Mouse (Mus musculus) Muller cell, postnatal 12 days (primary cell): ENCODE results near the gene Mcemp1.

Source experiments
- DNase-seq: peaks from one replicate; pipeline ENCODE4 v3.0.0-alpha.2; 2015; ENCODE audit errors: inconsistent ontology term

Mcemp1 gene

DNA sequence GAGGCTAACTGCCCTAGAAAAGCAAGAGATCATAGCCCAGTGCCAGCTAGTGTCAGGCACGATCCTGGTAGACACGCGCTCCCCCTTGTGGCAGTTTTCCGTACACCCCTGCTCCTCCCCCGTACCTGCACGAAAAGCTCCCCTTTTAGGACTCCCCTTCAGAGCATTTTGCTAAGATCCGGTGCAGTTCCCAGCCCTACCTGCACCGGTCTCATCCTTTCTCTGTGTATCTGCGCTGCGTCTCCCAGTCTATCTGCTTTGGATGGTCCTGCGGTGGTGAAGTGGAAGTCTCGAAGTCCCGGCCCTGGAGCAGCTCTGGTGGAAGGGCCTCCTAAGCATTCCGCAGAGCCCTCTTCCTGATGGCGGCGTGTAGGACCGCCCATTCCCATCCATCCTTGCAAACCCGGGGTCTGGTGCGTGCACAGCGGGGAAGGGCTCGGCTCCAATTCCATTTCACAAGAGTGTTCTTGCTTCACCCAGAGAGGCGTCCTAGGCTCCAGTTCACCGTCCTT, 6.5 kb downstream of the Mcemp1 start, which contains the start of gene Fcor:
TSS of gene Fcor (minus strand) at position 383 of the 512 bp plus-strand sequence.
- DNase-seq = peak; percentile 83

DNA sequence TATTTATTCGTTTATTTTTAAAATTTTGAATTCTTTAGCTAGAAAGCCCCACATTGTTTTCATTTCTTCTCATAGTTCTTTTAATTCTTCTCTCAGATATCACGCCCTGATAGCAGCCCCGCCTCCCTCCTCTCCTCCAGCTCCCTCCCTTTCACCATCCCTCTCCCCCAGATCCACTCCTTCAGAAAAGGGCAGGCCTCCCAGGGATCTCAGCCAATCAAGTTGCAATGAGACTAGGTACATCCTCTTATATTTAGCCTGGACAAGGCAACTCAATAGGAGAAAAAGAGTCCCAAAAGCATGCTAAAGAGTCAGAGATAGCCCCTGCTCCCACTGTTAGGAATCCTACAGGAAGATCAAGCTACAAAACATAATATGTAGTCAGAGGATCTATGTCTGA, 9.1 kb downstream of the Mcemp1 start:
- DNase-seq = no peak

- peak; percentile 92 for DNase-seq
Observed at GRCm38 (mm10) chr8:3676131-3676992, 10.8 kb downstream of the Mcemp1 start, which contains the start of gene Trappc5. Gene Trappc5 (plus strand): TSS chr8:3676299.

- DNase-seq = peak; percentile 42
Observed at GRCm38 (mm10) chr8:3676993-3677579, 11.5 kb downstream of the Mcemp1 start.

GRCm38 (mm10) chr8:3678831-3679230, 13.3 kb downstream of the Mcemp1 start:
- DNase-seq = no peak

DNA sequence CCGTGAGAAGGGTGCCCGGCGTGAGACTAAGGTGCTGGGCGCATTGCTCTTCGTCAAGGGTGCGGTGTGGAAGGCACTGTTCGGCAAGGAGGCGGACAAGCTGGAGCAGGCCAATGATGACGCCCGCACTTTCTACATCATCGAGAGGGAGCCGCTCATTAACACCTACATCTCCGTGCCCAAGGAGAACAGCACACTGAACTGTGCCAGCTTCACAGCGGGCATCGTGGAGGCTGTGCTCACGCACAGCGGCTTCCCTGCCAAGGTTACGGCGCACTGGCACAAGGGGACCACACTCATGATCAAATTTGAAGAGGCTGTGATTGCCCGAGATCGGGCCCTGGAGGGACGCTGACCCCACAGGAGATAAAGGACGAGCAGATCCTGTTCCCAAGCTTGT, 13.7 kb downstream of the Mcemp1 start:
- DNase-seq = no peak

DNA sequence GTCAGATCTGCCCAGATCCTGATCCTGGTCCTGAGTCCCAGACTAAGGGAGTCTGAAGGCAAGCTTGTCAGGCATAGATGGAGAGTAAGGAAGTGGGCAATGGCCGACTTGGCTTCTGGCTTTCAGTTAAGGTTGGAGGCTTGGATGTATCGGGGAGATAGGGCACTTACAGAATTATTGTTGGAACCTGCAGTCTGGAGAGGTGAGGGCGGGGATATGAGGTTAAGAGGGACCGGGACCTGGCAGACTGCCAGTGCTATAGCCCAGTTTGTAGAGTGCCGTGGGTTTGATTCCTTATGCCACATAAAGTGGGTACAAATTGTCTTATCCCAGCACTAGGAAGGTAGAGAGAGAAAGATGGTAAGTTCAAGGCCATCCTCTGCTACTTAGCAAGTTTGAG, 14.1 kb downstream of the Mcemp1 start:
- DNase-seq = no peak

DNA sequence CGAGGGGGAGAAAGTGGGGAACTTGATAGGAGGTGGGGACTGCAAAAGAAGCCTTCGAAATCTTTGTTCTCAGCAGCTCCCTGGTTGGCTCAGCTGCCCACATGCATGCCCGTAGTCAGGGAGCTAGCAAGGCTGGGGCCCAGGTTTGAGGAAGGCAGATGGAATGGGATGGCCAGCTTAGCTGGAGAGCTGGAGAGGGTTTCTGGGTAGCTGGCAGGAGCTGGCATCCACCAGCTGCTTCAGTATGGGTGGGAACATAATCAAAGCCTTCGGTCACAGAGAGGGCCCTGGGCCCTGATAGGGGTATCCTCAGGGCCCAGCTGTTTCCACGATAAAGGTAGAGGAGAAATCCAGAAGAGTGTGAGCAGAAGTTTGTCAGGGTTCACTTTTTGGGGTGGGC, 16.9 kb downstream of the Mcemp1 start:
- no peak for DNase-seq

GRCm38 (mm10) chr8:3683408-3684176, 18.0 kb downstream of the Mcemp1 start:
- no peak for DNase-seq

GRCm38 (mm10) chr8:3684530-3684929, 19.0 kb downstream of the Mcemp1 start:
- no peak for DNase-seq

GRCm38 (mm10) chr8:3685422-3685821, 19.9 kb downstream of the Mcemp1 start:
- no peak for DNase-seq

DNA sequence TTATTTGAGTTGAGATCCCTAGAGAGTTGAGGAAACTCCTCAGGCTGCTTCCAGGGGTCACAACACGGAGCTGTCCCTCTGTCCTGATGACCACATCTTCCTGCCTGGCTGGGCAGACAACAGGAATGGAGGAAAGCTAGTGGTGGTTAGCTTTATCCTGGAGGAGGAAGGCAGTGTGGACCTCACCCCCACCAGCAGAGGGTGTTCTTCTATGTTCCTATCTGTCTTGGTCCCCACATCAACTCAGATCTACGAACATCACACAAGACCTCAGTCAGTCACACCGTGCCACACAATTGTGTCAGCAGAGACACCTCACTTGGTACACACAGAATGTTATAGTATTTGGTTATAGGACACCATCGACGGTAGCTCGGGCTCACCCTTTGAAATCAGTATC, 22.0 kb downstream of the Mcemp1 start:
- no peak for DNase-seq

DNA sequence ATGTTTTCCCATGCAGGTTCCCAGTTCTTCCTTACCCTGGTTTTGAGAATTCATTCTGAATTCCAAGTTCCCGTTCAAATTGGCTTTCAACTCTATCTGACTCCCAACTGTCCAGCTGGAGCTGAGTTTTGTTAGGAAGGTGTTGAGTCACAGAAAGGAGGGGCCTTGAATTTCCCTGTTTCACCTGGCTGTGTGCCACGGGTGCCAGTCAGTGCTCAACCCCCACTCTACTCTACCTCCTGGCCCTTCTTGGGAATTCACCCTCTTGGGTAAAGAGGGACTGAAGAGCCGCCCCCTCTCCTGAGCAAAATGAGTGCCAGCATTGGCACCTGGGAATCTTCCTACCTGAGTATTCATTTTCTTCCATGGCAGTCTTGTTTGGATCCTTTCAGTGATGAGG, 25.2 kb downstream of the Mcemp1 start:
- DNase-seq = no peak

DNA sequence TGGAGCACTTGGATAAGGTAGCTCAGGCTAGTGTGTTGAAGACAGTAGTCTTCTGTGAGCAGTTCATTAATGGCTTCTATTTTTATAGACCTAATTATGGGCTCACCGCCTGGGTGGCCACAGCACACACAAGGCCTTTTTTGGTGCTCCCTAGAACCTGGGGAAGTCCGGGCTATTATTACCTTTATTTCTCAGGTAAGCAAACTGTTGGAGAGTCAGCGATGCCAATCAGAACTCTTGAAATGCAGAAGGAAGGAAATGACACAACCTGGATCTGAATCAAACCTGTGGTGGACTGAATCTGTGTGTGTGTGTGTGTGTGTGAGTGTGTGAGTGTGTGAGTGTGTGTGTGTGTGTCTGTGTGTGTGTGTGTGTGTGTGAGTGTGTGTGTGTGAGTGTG, 28.6 kb downstream of the Mcemp1 start, which contains the start of gene Fcer2a:
TSS of gene Fcer2a (minus strand) at position 55 of the 400 bp plus-strand sequence.
- DNase-seq = no peak

GRCm38 (mm10) chr8:3701491-3701890, 35.9 kb downstream of the Mcemp1 start:
- no peak for DNase-seq

DNA sequence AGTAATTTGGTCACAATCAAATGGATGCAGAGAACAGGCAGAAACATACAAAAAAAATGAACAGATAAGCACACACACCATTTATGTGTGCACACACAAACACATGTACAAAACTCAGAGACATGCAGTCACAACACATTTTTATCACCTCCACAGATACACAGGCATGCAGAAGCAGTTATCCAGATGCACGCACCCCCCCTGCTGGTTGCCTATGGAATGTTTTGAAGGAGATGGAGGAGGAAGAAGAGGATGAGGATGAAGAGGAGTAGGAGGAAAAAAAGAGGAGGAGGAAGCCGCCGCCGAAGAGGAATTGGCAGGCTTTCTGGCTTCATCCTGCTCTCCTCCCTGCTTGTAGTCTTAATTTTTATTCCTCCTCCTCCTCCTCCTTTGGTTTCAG, 40.2 kb downstream of the Mcemp1 start:
- peak; percentile 1 for DNase-seq

GRCm38 (mm10) chr8:3707611-3708010, 42.1 kb downstream of the Mcemp1 start:
- DNase-seq = no peak

DNA sequence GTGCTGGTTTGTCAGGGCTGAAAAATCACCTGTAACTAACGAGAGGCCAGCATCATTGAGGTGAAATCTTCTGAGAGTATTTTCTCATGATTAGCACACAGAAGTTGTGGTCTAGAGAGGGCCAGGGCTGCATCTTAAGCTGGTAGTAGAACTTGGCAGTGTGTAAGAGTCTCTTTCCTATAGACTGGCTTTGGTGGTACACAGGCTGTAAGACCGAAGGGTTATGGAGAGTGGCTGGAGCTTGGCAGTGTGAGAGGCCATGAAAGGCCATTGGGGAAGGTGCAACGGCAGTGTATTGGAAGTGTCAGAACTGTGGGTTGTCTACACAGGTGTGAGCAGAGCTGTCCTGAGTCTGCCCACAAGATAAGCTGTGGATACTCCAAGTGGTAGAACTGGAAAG, 44.8 kb downstream of the Mcemp1 start:
- no peak for DNase-seq

GRCm38 (mm10) chr8:3711646-3712045, 46.1 kb downstream of the Mcemp1 start:
- DNase-seq = no peak

- no peak for DNase-seq
Observed at GRCm38 (mm10) chr8:3717321-3717954, 51.9 kb downstream of the Mcemp1 start.

- DNase-seq = peak; percentile 49
Observed at GRCm38 (mm10) chr8:3718559-3718958, 53.0 kb downstream of the Mcemp1 start.
